Mouse (Mus musculus) urinary bladder, postnatal 4 days (tissue): ENCODE data around the gene Acin1.

Experiments
- DNase-seq, 2 experiments: peaks; one replicate each; pipeline ENCODE4 v3.0.0; 2021 to 2022; ENCODE audit warnings: low spot score in 2 of 2

Acin1 gene

GRCm38 (mm10) chr14:54607226-54607625, 79.5 kb downstream of the Acin1 start:
- no peak for DNase-seq

DNA sequence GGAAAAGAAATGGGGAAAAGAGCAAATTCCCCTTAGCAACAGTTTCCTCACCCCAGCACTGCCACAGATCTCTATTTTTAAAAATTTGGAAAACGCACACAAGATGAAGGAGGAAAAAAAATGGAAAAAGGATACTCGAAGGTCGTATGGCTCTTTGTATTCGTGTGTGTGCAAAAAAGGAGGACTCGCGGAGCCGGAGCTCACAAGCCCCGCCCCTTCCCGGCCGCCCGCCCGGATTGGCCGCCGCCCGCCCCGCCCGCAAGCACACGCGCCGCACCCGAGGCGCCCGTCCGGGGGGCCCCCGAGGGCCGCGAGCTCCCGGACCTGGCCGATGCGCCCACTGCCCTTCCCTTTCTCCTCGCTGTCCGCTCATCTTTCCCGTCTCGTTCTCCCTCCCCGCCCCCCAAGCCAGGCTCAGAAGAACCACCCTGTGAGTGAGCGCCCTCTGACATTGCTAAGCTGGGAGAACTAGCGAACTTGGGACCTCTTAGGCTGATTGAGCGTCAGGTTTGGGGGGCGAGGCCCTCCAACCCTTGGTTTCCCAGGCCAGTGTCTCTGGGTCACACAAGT, 80.9 kb downstream of the Acin1 start, which contains the start of gene 4931414P19Rik:
4931414P19Rik (minus strand) TSS at position 242 of the 570 bp plus-strand sequence.
- peak; percentile 76 to 86 for DNase-seq

- no peak for DNase-seq
Measured at GRCm38 (mm10) chr14:54603686-54604085, 83.0 kb downstream of the Acin1 start.

- peak; percentile 94 to 96 for DNase-seq
Measured at GRCm38 (mm10) chr14:54603038-54603654, 83.6 kb downstream of the Acin1 start.

- DNase-seq, result no peak
Measured at GRCm38 (mm10) chr14:54602613-54603012, 84.1 kb downstream of the Acin1 start.

- DNase-seq, result no peak
Measured at GRCm38 (mm10) chr14:54601601-54602000, 85.1 kb downstream of the Acin1 start.

GRCm38 (mm10) chr14:54597084-54597483, 89.6 kb downstream of the Acin1 start:
- no peak for DNase-seq

GRCm38 (mm10) chr14:54594631-54595414, 91.9 kb downstream of the Acin1 start:
- DNase-seq, result no peak

GRCm38 (mm10) chr14:54594055-54594454, 92.7 kb downstream of the Acin1 start:
- DNase-seq, result no peak

DNA sequence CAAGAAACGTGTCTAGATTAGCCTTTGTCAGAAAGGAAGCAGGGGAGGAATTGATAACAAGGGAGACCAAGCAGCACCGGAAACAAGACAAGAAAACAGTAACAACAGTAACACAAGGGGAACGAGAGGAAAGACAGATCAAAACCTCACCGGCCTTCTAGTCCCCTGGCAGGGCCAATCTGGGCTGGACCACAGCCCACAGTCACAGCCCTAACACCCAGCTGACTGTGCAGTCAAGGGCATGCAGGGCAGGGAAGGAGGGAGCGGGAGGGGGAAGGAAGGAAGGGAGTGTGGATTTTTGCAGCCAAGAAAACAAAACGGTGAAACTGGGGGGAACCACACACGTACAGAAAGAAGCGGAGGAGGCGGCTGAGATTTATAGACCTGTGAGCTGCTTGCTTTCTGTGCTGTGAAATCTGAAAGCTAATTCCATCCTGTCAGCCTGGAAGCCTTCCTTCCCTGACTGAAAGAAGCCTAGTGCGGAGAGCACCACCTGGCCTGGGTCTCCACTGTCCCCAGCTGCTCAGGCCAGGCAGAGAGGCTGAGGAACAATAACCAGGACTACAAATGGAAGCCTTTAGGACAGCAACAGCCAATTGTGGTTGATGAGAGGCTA, 94.3 kb downstream of the Acin1 start:
- no peak for DNase-seq
